Mouse (Mus musculus) testis, adult 2 months (tissue): ENCODE results near the gene Parp16.

Source experiments
- CTCF ChIP-seq: fragments of 200-500 bp; IDR thresholded peaks from 2 replicates; pipeline ENCODE4 v1.5.1; 2012; ENCODE audit warnings: low read depth, mild to moderate bottlenecking, inconsistent platforms, low read length, moderate library complexity; ENCODE audit not compliant: control insufficient read depth, insufficient read depth, insufficient replicate concordance
- POLR2A ChIP-seq: fragments of 200-500 bp; IDR thresholded peaks from 2 replicates; pipeline ENCODE4 v1.6.1; 2012; ENCODE audit warnings: low read depth, mild to moderate bottlenecking, inconsistent platforms, low read length, moderate library complexity; ENCODE audit not compliant: control insufficient read depth

DNA sequence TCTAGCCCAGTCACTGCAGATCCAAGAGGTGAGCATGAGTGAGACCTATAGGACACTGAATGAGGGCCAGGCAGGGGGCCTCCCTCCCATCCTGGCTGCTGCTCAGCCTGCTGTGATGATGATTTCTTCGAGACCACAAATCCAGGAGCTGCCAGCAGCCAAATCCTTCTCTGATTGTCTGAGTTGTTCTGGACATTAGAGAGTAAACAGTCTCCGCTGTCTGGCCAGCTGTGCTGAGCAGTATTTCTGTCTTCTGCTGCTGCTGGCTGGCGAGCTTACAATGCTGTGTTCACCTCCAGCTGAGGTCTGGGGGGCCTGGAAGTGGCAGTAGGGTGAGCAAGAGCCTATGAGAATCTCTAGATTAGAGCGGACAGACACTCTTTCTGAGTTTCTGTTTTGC lies 48.1 kb downstream of the Parp16 start:
- TF ChIP-seq CTCF (no peak), POLR2A (no peak)
